Mouse (Mus musculus): ENCODE measurements around the gene Bnip1. TPM values are rescaled to one million over a fixed set of nuclear protein-coding genes. Genes with fewer than 3 reads are reported as not detected.
A peak's percentile ranks its signal among the peaks of the same experiment; 100 is the strongest.

Gene Bnip1
- polyA plus RNA-seq, 1 experiment from 2014 or later: 48.2 TPM

DNA sequence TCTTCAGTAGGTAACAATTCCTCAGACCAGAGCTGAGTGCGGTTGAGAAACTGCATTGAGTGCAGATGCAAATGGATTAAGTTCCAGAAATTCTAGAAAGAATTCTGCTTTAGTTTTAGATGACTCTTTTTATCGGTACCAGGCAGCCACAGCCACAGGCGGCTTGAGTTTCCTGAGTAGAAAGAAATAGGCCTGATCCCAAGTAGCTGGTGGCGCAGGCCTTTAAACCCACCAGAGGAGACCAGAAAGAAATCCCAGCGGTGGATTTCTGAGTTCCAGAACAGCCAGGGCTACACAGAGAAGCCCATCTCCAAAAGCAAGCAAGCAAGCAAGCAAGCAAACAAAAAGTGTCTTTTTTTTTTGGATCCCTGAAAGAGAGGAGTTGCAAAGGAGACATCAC, 55.5 kb downstream of the Bnip1 start:
- Histone ChIP-seq H3K4me2 (ENCODE audit: low read length) (no peak overlapping the region), H3K4me1 (ENCODE audit: control insufficient read depth, insufficient read depth, low read length) (no peaks in the 10 kb centered on the region), H3K36me3 (ENCODE audit: control insufficient read depth, insufficient read depth, low read length) (no peaks in the 10 kb centered on the region), H3K27me3 (replicated peaks; ENCODE audit: control insufficient read depth, insufficient read depth, low read length) (peaks cover 82% of the 10 kb centered on the region), H3K4me3 (ENCODE audit: low read depth, low read length) (no peak overlapping the region), H3K9ac (ENCODE audit: low read length) (no peak overlapping the region), H3K27ac (ENCODE audit: low read depth, low read length) (no peak overlapping the region), H3K9me3 (replicated peaks; ENCODE audit: control insufficient read depth, low read length) (no peaks in the 10 kb centered on the region)
- WGBS: 7% methylated on average over 5 of the region's 5 CpGs
- DNase-seq (ENCODE audit: low spot score): no peak
- no peak for ATAC-seq

DNA sequence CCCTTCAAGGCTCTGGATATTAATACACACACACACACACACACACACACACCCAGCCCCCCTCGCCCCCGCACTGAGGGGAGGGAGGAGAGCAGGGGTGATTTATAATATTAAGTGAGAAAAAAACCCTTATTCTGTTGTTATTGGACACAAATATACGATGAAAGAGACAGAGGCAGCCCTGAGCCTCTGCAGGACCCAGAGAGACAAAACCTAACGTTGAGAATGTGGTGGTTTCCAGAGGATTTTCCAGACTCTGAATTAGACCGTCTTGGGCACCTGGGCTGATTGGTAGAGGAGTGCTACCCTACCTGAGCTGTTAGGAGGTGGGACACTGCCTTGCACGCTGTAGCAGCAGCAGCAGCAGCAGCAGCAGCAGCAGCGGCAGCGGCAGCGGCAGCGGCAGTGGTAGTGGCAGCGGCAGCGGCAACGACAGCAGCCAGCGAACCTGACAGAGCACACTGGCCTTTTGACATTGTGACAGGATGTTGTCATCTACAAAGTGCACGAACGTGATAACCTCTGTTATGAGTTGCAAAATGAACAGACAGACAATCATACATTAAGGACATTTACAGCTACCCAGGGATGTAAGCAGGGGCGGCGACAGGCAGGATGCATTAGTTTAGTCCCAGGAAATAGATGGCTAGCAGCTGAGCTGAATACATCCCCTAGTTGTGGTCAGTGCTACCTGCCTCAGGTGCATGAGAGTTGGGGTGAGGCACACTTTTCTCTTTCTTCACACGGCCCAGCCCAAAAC, 56.1 kb downstream of the Bnip1 start:
- H3K27ac ChIP-seq (ENCODE audit: low read depth, low read length): no peak overlapping the region
- no peak overlapping the region for H3K4me2 ChIP-seq (ENCODE audit: low read length)
- WGBS: 3% methylated on average over 19 of the region's 19 CpGs
- H3K9me3 ChIP-seq (replicated peaks; ENCODE audit: control insufficient read depth, low read length): no peaks in the 10 kb centered on the region
- H3K27me3 ChIP-seq (replicated peaks; ENCODE audit: control insufficient read depth, insufficient read depth, low read length): peaks cover 88% of the 10 kb centered on the region
- H3K4me3 ChIP-seq (ENCODE audit: low read depth, low read length): no peak overlapping the region
- no peaks in the 10 kb centered on the region for H3K36me3 ChIP-seq (ENCODE audit: control insufficient read depth, insufficient read depth, low read length)
- no peaks in the 10 kb centered on the region for H3K4me1 ChIP-seq (ENCODE audit: control insufficient read depth, insufficient read depth, low read length)
- no peak for ATAC-seq
- no peak for DNase-seq (ENCODE audit: low spot score)
- H3K9ac ChIP-seq (ENCODE audit: low read length): no peak overlapping the region

DNA sequence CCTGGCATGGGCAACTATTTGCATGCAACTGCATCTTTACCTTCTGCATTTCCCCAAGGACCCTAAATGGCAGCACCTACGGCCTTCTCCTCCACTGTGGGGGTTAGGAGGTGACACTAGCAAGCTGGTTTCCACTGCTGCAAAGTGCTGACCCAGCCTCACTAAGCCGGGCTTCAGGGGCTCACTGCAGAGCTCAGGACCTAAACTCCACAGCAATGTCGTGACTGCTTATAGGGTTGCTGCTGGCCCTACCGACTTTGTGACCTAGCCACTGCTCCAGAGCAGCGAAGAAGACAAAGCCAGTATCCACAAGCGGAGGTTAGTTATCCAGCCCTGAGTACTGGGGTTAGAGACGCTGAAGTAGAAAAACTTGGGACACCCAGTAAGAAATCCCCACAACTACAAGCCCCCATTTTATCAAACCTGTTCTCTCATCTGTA, 56.7 kb downstream of the Bnip1 start:
- WGBS: 2% methylated on average over 7 of the region's 7 CpGs
- H3K27me3 ChIP-seq (replicated peaks; ENCODE audit: control insufficient read depth, insufficient read depth, low read length): peaks cover 94% of the 10 kb centered on the region

DNA sequence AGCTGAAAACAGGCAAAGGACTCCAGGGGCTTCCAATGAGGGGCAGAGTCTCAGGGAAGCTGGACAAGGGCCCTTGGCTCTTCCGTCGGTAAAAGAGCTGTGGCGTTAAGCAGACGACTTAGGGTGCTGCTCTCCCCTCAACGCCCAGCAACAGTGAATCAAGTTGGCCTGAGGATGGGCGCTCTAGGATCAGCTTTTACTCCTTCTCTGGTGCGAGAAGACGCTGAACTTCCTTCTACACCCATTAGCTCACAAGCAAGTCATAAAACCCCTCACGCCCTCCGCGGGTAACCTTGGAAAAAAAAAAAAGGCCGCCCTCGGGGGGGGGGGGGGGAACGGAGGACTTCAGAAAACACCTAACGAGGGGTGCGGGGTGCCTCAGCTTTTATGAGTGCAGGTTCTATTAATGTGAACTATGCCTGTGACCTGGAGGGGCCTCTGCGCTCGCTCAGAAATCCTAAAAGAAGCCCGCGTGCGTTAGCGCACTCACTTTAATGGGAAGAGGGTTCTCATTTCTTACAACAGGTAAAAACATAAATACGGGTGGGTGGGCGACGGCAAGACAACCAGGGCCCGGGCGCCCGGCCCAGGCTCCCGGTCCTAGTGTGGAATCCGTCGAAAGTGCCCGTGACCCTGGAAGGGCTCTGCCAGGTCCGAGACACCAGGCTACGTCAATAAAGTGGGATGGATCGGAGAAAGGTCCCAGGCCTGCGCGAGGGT, 57.5 kb downstream of the Bnip1 start:
- DNase-seq (ENCODE audit: low spot score) (no peak), ATAC-seq (no peak)
- under 1% methylated on average over 32 of the region's 37 CpGs for WGBS

More for the DNA sequence above, 56.7 kb downstream of the Bnip1 start:
- Histone ChIP-seq H3K9ac (ENCODE audit: low read length) (no peak overlapping the region), H3K9me3 (replicated peaks; ENCODE audit: control insufficient read depth, low read length) (no peaks in the 10 kb centered on the region), H3K4me2 (ENCODE audit: low read length) (no peak overlapping the region), H3K4me3 (ENCODE audit: low read depth, low read length) (no peak overlapping the region), H3K27ac (ENCODE audit: low read depth, low read length) (no peak overlapping the region), H3K36me3 (ENCODE audit: control insufficient read depth, insufficient read depth, low read length) (no peaks in the 10 kb centered on the region), H3K4me1 (ENCODE audit: control insufficient read depth, insufficient read depth, low read length) (no peaks in the 10 kb centered on the region)
- DNase-seq (ENCODE audit: low spot score): no peak
- ATAC-seq: no peak

DNA sequence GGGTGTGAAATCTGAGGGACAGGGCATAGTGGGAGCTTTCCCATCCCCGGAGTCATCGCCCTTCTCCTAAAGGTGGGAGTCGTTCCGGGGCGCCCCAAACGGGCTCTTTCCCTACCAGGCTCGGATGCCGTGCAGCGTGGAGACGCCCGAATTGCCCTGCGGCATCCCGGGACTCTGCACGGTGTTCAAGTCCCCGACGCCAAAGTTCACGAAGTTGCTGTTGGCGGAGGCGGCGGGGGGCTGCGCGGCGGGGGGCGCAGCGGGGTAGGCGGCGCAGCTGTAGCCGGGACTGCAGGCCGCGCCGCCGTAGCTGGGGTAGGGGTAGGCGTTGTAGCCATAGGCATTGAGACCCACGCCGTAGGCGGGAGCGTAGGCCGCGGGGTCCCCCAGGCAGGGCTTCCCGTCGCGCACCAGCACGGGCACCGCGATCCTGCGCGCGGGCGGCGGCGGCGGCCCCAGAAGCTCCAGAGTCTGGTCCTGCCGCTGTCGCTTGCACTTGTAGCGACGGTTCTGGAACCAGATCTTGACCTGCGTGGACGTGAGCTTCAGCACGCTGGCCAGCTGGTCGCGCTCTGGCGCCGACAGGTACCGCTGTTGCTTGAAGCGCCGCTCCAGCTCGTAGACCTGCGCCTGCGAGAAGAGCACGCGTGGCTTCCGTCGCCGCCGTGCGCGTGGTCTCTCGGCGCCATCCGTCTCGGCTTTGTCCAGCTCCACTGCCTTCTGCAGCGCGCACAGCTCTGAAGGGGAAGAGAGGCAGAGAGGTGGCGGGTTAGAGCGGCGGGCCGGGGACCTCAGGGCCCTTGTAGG, 58.2 kb downstream of the Bnip1 start:
- no peaks in the 10 kb centered on the region for H3K9me3 ChIP-seq (replicated peaks; ENCODE audit: control insufficient read depth, low read length)
- DNase-seq (ENCODE audit: low spot score): no peak
- WGBS: under 1% methylated on average over 73 of the region's 87 CpGs

More for the DNA sequence above, 57.5 kb downstream of the Bnip1 start:
- Histone ChIP-seq H3K27ac (ENCODE audit: low read depth, low read length) (no peak overlapping the region), H3K4me3 (ENCODE audit: low read depth, low read length) (no peak overlapping the region), H3K4me2 (ENCODE audit: low read length) (no peak overlapping the region), H3K4me1 (ENCODE audit: control insufficient read depth, insufficient read depth, low read length) (no peaks in the 10 kb centered on the region), H3K9me3 (replicated peaks; ENCODE audit: control insufficient read depth, low read length) (no peaks in the 10 kb centered on the region), H3K36me3 (ENCODE audit: control insufficient read depth, insufficient read depth, low read length) (no peaks in the 10 kb centered on the region), H3K27me3 (replicated peaks; ENCODE audit: control insufficient read depth, insufficient read depth, low read length) (peaks cover 100% of the 10 kb centered on the region), H3K9ac (ENCODE audit: low read length) (no peak overlapping the region)

DNA sequence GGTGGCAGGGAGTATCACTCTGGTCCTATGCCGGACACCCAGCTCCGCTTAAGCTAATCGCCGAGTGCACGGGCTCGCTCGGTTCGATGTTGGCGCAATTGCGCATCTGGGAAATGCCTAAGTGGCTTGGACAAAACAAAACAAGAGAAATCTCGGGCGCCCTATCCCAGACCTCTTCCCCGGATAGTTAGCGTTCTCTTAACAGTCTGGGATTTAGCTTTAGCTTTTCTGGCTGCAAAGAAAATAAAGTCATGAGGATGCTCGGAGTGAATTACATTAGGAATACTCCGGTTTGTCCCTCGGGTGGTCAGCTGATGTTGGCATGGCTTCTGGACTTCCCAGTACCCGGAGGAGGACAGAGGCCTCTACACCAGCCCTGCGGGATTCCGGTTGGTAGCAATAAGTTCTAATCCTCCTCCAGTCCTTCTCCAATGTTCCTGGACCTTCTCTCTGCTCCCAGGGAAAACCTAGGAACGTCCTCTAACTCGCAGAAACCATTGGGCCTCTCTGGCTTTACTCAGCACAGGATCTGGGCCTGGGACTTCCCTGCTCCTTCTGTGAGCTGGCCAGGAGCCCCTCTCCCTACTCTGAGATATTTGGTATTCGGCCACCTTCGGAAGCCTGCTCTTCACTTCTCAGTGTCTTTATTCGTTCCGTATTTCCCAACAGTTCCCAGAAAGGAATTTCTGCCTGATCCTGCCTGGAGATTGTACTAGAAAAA, 59.0 kb downstream of the Bnip1 start:
- ATAC-seq: no peak
- no peak overlapping the region for H3K27ac ChIP-seq (ENCODE audit: low read depth, low read length)
- H3K4me3 ChIP-seq (ENCODE audit: low read depth, low read length): no peak overlapping the region
- no peaks in the 10 kb centered on the region for H3K36me3 ChIP-seq (ENCODE audit: control insufficient read depth, insufficient read depth, low read length)
- H3K9ac ChIP-seq (ENCODE audit: low read length): no peak overlapping the region
- H3K27me3 ChIP-seq (replicated peaks; ENCODE audit: control insufficient read depth, insufficient read depth, low read length): peaks cover 100% of the 10 kb centered on the region
- H3K4me2 ChIP-seq (ENCODE audit: low read length): peak overlapping the region; percentile 12; the same call in 1 of the 2 replicates
- no peak for DNase-seq (ENCODE audit: low spot score)
- no peaks in the 10 kb centered on the region for H3K9me3 ChIP-seq (replicated peaks; ENCODE audit: control insufficient read depth, low read length)
- H3K4me1 ChIP-seq (ENCODE audit: control insufficient read depth, insufficient read depth, low read length): no peaks in the 10 kb centered on the region
- WGBS: under 1% methylated on average over 26 of the region's 26 CpGs

More for the DNA sequence above, 58.2 kb downstream of the Bnip1 start:
- no peaks in the 10 kb centered on the region for H3K36me3 ChIP-seq (ENCODE audit: control insufficient read depth, insufficient read depth, low read length)
- no peak overlapping the region for H3K27ac ChIP-seq (ENCODE audit: low read depth, low read length)
- H3K4me3 ChIP-seq (ENCODE audit: low read depth, low read length): 0 out of 2 replicates have a peak overlapping the region, but pooled peaks have one; percentile 4
- ATAC-seq: no peak
- H3K27me3 ChIP-seq (replicated peaks; ENCODE audit: control insufficient read depth, insufficient read depth, low read length): peaks cover 100% of the 10 kb centered on the region
- no peak overlapping the region for H3K9ac ChIP-seq (ENCODE audit: low read length)
- H3K4me2 ChIP-seq (ENCODE audit: low read length): peak overlapping the region; percentile 12; the same call in 1 of the 2 replicates
- H3K4me1 ChIP-seq (ENCODE audit: control insufficient read depth, insufficient read depth, low read length): no peaks in the 10 kb centered on the region

DNA sequence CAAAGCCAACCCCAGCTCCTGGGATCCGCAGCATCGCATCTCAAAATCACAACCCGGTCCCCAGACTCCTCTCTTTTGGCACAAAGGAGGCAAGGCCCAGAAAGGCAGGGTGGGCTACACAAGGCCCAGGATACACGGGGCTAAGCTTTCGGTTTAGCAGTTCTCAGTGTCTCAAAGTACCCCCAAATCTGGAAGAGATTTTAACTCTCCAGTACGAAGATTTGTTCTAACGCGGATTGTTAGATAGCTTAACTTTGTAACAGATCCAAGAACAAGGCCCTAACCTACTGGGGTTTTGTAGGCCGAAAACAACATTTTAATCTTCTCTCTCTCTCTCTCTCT, 59.5 kb downstream of the Bnip1 start:
- Histone ChIP-seq H3K4me3 (ENCODE audit: low read depth, low read length) (no peak overlapping the region), H3K36me3 (ENCODE audit: control insufficient read depth, insufficient read depth, low read length) (no peaks in the 10 kb centered on the region), H3K9me3 (replicated peaks; ENCODE audit: control insufficient read depth, low read length) (no peaks in the 10 kb centered on the region), H3K4me1 (ENCODE audit: control insufficient read depth, insufficient read depth, low read length) (no peaks in the 10 kb centered on the region), H3K4me2 (ENCODE audit: low read length) (no peak overlapping the region), H3K9ac (ENCODE audit: low read length) (no peak overlapping the region), H3K27me3 (replicated peaks; ENCODE audit: control insufficient read depth, insufficient read depth, low read length) (peaks cover 100% of the 10 kb centered on the region), H3K27ac (ENCODE audit: low read depth, low read length) (no peak overlapping the region)
- ATAC-seq: no peak
- no peak for DNase-seq (ENCODE audit: low spot score)
- 3% methylated on average over 9 of the region's 9 CpGs for WGBS

DNA sequence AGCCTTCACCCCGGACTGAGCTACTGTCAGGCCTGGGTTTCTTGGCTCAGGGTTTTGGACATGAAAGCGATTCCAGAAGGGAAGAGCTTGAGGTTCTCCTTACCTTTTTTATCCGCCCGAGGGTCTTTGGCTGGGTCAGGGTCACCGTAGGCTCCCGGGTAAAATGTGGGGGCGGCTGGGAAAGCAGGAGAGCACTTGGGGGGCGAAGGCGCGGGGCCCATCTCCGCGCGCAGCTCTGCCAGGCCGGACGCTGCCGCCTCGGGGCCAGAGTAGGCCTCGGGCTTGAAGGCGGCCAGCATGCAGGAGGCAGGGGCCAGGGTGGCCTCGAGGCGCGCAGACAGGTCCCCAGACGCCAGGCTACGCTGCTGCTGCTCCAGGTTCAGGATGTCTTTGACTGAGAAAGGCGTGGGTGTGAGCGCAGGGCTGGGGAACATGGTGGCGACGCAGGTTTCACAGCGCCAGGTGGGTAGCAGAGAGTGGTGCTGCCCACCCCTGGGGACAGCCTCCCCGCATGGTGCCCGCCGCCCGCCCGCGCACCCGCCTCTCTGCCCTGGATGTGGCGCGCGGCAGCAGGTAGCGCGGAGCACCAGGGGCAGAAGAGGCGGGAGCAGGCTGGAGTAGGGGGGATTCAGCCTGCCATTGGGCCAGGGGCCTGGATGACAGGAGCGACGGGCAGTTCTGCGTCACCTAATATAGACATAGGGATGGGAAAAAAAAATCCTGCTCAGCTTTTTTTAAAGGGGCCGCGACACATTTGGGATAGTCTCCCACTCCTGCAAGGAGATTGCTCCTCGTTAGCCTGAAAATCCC, 60.3 kb downstream of the Bnip1 start:
- no peaks in the 10 kb centered on the region for H3K9me3 ChIP-seq (replicated peaks; ENCODE audit: control insufficient read depth, low read length)
- H3K4me2 ChIP-seq (ENCODE audit: low read length): no peak overlapping the region
- peaks cover 99% of the 10 kb centered on the region for H3K27me3 ChIP-seq (replicated peaks; ENCODE audit: control insufficient read depth, insufficient read depth, low read length)
- under 1% methylated on average over 48 of the region's 48 CpGs for WGBS
- no peaks in the 10 kb centered on the region for H3K4me1 ChIP-seq (ENCODE audit: control insufficient read depth, insufficient read depth, low read length)
- H3K36me3 ChIP-seq (ENCODE audit: control insufficient read depth, insufficient read depth, low read length): no peaks in the 10 kb centered on the region
- ATAC-seq: no peak
- H3K27ac ChIP-seq (ENCODE audit: low read depth, low read length): no peak overlapping the region
- no peak overlapping the region for H3K4me3 ChIP-seq (ENCODE audit: low read depth, low read length)
- H3K9ac ChIP-seq (ENCODE audit: low read length): no peak overlapping the region
- DNase-seq (ENCODE audit: low spot score): no peak
